Mouse (Mus musculus) Patski (cell line): ENCODE measurements around the gene Rnasel. TPM values are rescaled to one million over a fixed set of nuclear protein-coding genes. Genes with fewer than 3 reads are reported as not detected.

Experiments
- ATAC-seq: fragments of 100-300 bp; one replicate; pipeline ENCODE4 v1.8.0; 2021
- CTCF ChIA-PET: fragments of 350-600 bp; sonication (Branson Sonifier 250); formaldehyde crosslinking; loops from one replicate; lab custom pipeline; 2022; ENCODE audit warnings: inconsistent platforms; lab: Charles Lee
- POLR2A ChIA-PET: fragments of 350-600 bp; sonication (Branson Sonifier 250); formaldehyde crosslinking; loops from one replicate; lab custom pipeline; 2022; ENCODE audit warnings: antibody characterized with exemption, inconsistent platforms; lab: Charles Lee
- DNase-seq: peaks from one replicate; pipeline ENCODE4 v3.0.0-alpha.2; 2011; ENCODE audit warnings: low read depth, low spot score
- H3K27me3 ChIP-seq: fragments of 371-371 bp; one replicate; pipeline ENCODE4 v1.5.1; 2021
- CTCF ChIP-seq: fragments of 100-300 bp; IDR thresholded peaks from one replicate; pipeline ENCODE4 v1.5.1; 2021
- in situ Hi-C: fragments of 300-500 bp; cut with MboI; formaldehyde crosslinking; loops from 3 replicates; pipeline ENCODE4 v1.11.1; 2018; ENCODE audit warnings: low pct_unique_long_range_greater_than_20kb, mixed read lengths
- polyA plus RNA-seq: library from polyadenylated mRNA; unstranded; gene quantifications from one replicate; pipeline ENCODE4 v1.2.3, GENCODE M21; 2021

The Rnasel gene
- polyA plus RNA-seq, 1 experiment from 2014 or later: 8.1 TPM

GRCm38 (mm10) chr1:153746119-153746670 is 3.0 kb upstream of the Rnasel start:
- no peaks in the 10 kb centered on the region for H3K27me3 ChIP-seq
- ATAC-seq: no peak
- ChIA-PET POLR2A (no interaction called here), CTCF (interaction anchor here (2.0 kb wide), 1 partner anchor 188 kb away, joined by 10 read pairs; no protein-coding TSS in a partner anchor)
- no peak for TF ChIP-seq CTCF
- in situ Hi-C loops: loop anchor here (5.0 to 10.0 kb wide), 4 partner anchors 189 to 701 kb away; no protein-coding TSS in a partner anchor
- DNase-seq: no peak

GRCm38 (mm10) chr1:153746728-153747127 is 2.5 kb upstream of the Rnasel start:
- in situ Hi-C loops: loop anchor here (5.0 to 10.0 kb wide), 4 partner anchors 189 to 702 kb away; no protein-coding TSS in a partner anchor

GRCm38 (mm10) chr1:153747861-153748530 is 1.2 kb upstream of the Rnasel start:
- DNase-seq (no peak), ATAC-seq (no peak)
- no peak for TF ChIP-seq CTCF
- POLR2A ChIA-PET: interaction anchor here (0.6 kb wide), 1 partner anchor 16 kb away, joined by 3 read pairs; no protein-coding TSS in a partner anchor
- CTCF ChIA-PET: interaction anchor here (1.1 to 2.8 kb wide), 9 partner anchors 58 to 205 kb away, joined by 3 to 21 read pairs (median 8); no protein-coding TSS in a partner anchor
- in situ Hi-C loops: loop anchor here (5.0 to 10.0 kb wide), 4 partner anchors 191 to 703 kb away; no protein-coding TSS in a partner anchor
- no peaks in the 10 kb centered on the region for H3K27me3 ChIP-seq

More at GRCm38 (mm10) chr1:153746728-153747127, 2.5 kb upstream of the Rnasel start:
- ChIA-PET CTCF (interaction anchor here (0.8 to 1.3 kb wide), 5 partner anchors 188 to 204 kb away, joined by 3 to 4 read pairs (median 3); no protein-coding TSS in a partner anchor), POLR2A (no interaction called here)
- no peak for ATAC-seq
- DNase-seq: no peak
- no peaks in the 10 kb centered on the region for H3K27me3 ChIP-seq
- peak; percentile 84 for TF ChIP-seq CTCF

GRCm38 (mm10) chr1:153748549-153748948 is 677 bp upstream of the Rnasel start:
- in situ Hi-C loops: loop anchor here (5.0 to 10.0 kb wide), 4 partner anchors 191 to 704 kb away; no protein-coding TSS in a partner anchor
- no peaks in the 10 kb centered on the region for H3K27me3 ChIP-seq
- ATAC-seq: no peak
- ChIA-PET POLR2A (no interaction called here), CTCF (interaction anchor here (1.2 to 2.8 kb wide), 15 partner anchors 16 to 314 kb away, joined by 3 to 21 read pairs (median 5); partner anchors contain the start of gene Npl)
- no peak for TF ChIP-seq CTCF
- DNase-seq: no peak

- no peak for TF ChIP-seq CTCF
- ChIA-PET CTCF (interaction anchor here (0.6 to 2.8 kb wide), 17 partner anchors 8 to 316 kb away, joined by 3 to 21 read pairs (median 4); no protein-coding TSS in a partner anchor), POLR2A (interaction anchor here (0.6 kb wide), 1 partner anchor 164 kb away, joined by 3 read pairs; no protein-coding TSS in a partner anchor)
- in situ Hi-C loops: no loop called here
- DNase-seq: no peak
- no peaks in the 10 kb centered on the region for H3K27me3 ChIP-seq
- no peak for ATAC-seq
Measured at GRCm38 (mm10) chr1:153750054-153750453, 828 bp downstream of the Rnasel start.

- in situ Hi-C loops: no loop called here
- DNase-seq (no peak), ATAC-seq (peak; percentile 55)
- H3K27me3 ChIP-seq: no peaks in the 10 kb centered on the region
- ChIA-PET POLR2A (no interaction called here), CTCF (interaction anchor here (1.0 to 1.7 kb wide), 3 partner anchors 9 to 195 kb away, joined by 4 to 6 read pairs (median 6); no protein-coding TSS in a partner anchor)
- TF ChIP-seq CTCF: no peak
Measured at GRCm38 (mm10) chr1:153751763-153752301, 2.6 kb downstream of the Rnasel start.

GRCm38 (mm10) chr1:153752521-153752920 is 3.3 kb downstream of the Rnasel start:
- no peak for ATAC-seq
- H3K27me3 ChIP-seq: no peaks in the 10 kb centered on the region
- CTCF ChIA-PET: interaction anchor here (1.0 to 1.7 kb wide), 3 partner anchors 9 to 196 kb away, joined by 4 to 6 read pairs (median 6); no protein-coding TSS in a partner anchor
- DNase-seq: no peak
- POLR2A ChIA-PET: no interaction called here
- in situ Hi-C loops: no loop called here
- TF ChIP-seq CTCF: no peak

GRCm38 (mm10) chr1:153753725-153754464 is 4.7 kb downstream of the Rnasel start:
- DNase-seq (no peak), ATAC-seq (no peak)
- POLR2A ChIA-PET: interaction anchor here (0.6 kb wide), 1 partner anchor 165 kb away, joined by 6 read pairs; no protein-coding TSS in a partner anchor
- in situ Hi-C loops: no loop called here
- CTCF ChIA-PET: interaction anchor here (2.3 kb wide), 1 partner anchor 9 kb away, joined by 5 read pairs; no protein-coding TSS in a partner anchor
- TF ChIP-seq CTCF: no peak
- H3K27me3 ChIP-seq: no peaks in the 10 kb centered on the region

GRCm38 (mm10) chr1:153764136-153764535 is 14.9 kb downstream of the Rnasel start:
- in situ Hi-C loops: no loop called here
- no peak for TF ChIP-seq CTCF
- no peak for DNase-seq
- ATAC-seq: no peak
- no peaks in the 10 kb centered on the region for H3K27me3 ChIP-seq
- ChIA-PET CTCF (interaction anchor here (1.3 to 1.8 kb wide), 2 partner anchors 10 to 43 kb away, joined by 3 to 5 read pairs; no protein-coding TSS in a partner anchor), POLR2A (interaction anchor here (0.6 kb wide), 1 partner anchor 17 kb away, joined by 3 read pairs; no protein-coding TSS in a partner anchor)
